Mouse (Mus musculus) heart, postnatal 0 days (tissue): ENCODE measurements around the gene Podn. TPM values are rescaled to one million over a fixed set of nuclear protein-coding genes. Genes with fewer than 3 reads are reported as not detected.
"Not testable (repeated sequence)": the region's sequence is repeated elsewhere in the genome, so short reads cannot be mapped to it uniquely, and the experiment has no call there.

ENCODE experiments used
- ATAC-seq: fragments of 200-750 bp; cut with Nextera tagmentation; 2 replicates; pipeline ENCODE4 v1.8.0; 2017; ENCODE audit warnings: low read depth, moderate number of reproducible peaks, moderate library complexity; ENCODE audit not compliant: insufficient read depth
- DNase-seq: peaks from one replicate; pipeline ENCODE4 v3.0.0-alpha.2; 2016; ENCODE audit warnings: low spot score
- H3K27ac ChIP-seq: fragments of 300-500 bp; sonication (generic); 2 replicates; pipeline ENCODE4 v1.5.1; 2014; ENCODE audit warnings: low read depth, mild to moderate bottlenecking
- H3K27me3 ChIP-seq: fragments of 300-500 bp; sonication (generic); 2 replicates; pipeline ENCODE4 v1.6.1; 2014; ENCODE audit warnings: low read length, mixed read lengths; ENCODE audit not compliant: control insufficient read depth, insufficient read depth
- H3K36me3 ChIP-seq: fragments of 300-500 bp; sonication (generic); replicated peaks from 2 replicates; pipeline ENCODE4 v1.6.1; 2014; ENCODE audit warnings: low read length, mixed read lengths; ENCODE audit not compliant: control insufficient read depth, insufficient read depth
- H3K4me1 ChIP-seq: fragments of 300-500 bp; sonication (generic); 2 replicates; pipeline ENCODE4 v1.6.1; 2014; ENCODE audit warnings: antibody characterized with exemption; ENCODE audit not compliant: control insufficient read depth, insufficient read depth
- H3K4me2 ChIP-seq: fragments of 300-500 bp; sonication (generic); 2 replicates; pipeline ENCODE4 v1.6.1; 2014; ENCODE audit warnings: low read depth, mild to moderate bottlenecking, low read length, moderate library complexity
- H3K4me3 ChIP-seq: fragments of 300-500 bp; sonication (generic); 2 replicates; pipeline ENCODE4 v1.5.1; 2014; ENCODE audit warnings: low read depth, low read length
- H3K9ac ChIP-seq: fragments of 300-500 bp; sonication (generic); replicated peaks from 2 replicates; pipeline ENCODE4 v1.6.1; 2014; ENCODE audit warnings: low read depth, low read length, mixed read lengths
- H3K9me3 ChIP-seq: fragments of 300-500 bp; sonication (generic); replicated peaks from 2 replicates; pipeline ENCODE4 v1.6.1; 2016; ENCODE audit warnings: low read length; ENCODE audit not compliant: control insufficient read depth
- CTCF ChIP-seq: IDR thresholded peaks from 2 replicates; pipeline ENCODE4 v1.5.1; 2016; ENCODE audit warnings: antibody characterized with exemption, control low read depth, low read depth
- EP300 ChIP-seq: IDR thresholded peaks from 2 replicates; pipeline ENCODE4 v1.6.1; 2016; ENCODE audit warnings: antibody characterized with exemption, low read depth
- WGBS: fragments of 180-500 bp; shearing (Covaris S2); extraction: QIAGEN DNeasy Blood & Tissue Kit; methylation state at CpG from one replicate; pipeline ENCODE4 v1.1.7; 2014; 5-methylcytosine and 5-hydroxymethylcytosine counted together
- polyA plus RNA-seq: library from polyadenylated mRNA; unstranded; fragments of >200 nt; fragmentation: Nextera tagmentation; extraction: Ambion mirVana; gene quantifications from 2 replicates; pipeline ENCODE4 v1.2.1, GENCODE M21; 2015
- total RNA-seq: library from RNA; depleted of rRNA; stranded (reverse); fragments of >200 nt; gene quantifications from 2 replicates; pipeline ENCODE4 v1.2.3, GENCODE M21; 2014; ENCODE audit warnings: low replicate concordance; rRNA removed

The Podn gene
- 2.3 and 5.0 TPM in 2 replicates for total RNA-seq
- 0.53 and 0.92 TPM in 2 replicates for polyA plus RNA-seq

- H3K4me2 ChIP-seq: no peak within 1 kb of the TSS
- DNase-seq: no peak
- H3K4me1 ChIP-seq: no peaks in the 10 kb centered on the region
- H3K9me3 ChIP-seq: no peaks in the 10 kb centered on the region
- no peak within 1 kb of the TSS for H3K4me3 ChIP-seq
- H3K27ac ChIP-seq: no peak within 1 kb of the TSS
- no peak for ATAC-seq
- peaks cover 15% of the 10 kb centered on the region; the same call in 1 of the 2 replicates for H3K36me3 ChIP-seq
- no peak within 1 kb of the TSS for H3K9ac ChIP-seq
- TF ChIP-seq EP300 (no peak), CTCF (no peak)
- H3K27me3 ChIP-seq: no peaks in the 10 kb centered on the region
- 76% methylated on average over 4 of the region's 4 CpGs for WGBS
Observed at GRCm38 (mm10) chr4:108096345-108096744, at the start of gene Podn. Gene Podn, minus strand, starts transcription at chr4:108096445.

GRCm38 (mm10) chr4:108145554-108145953 is 49.3 kb upstream of the Podn start:
- not testable (repeated sequence) for ATAC-seq, H3K4me2 ChIP-seq, H3K4me3 ChIP-seq, H3K27ac ChIP-seq, H3K9me3 ChIP-seq, H3K27me3 ChIP-seq, DNase-seq, H3K4me1 ChIP-seq, H3K36me3 ChIP-seq, H3K9ac ChIP-seq
- WGBS: 44% methylated on average over 3 of the region's 3 CpGs

- H3K27me3 ChIP-seq: no peaks in the 10 kb centered on the region
- no peaks in the 10 kb centered on the region for H3K36me3 ChIP-seq
- DNase-seq (no peak), ATAC-seq (no peak)
- no peak within 1 kb of the TSS for H3K4me3 ChIP-seq
- no peak within 1 kb of the TSS for H3K27ac ChIP-seq
- WGBS: 82% methylated on average over 1 of the region's 1 CpGs
- peaks cover 5% of the 10 kb centered on the region; the same call in 1 of the 2 replicates for H3K9me3 ChIP-seq
- H3K4me1 ChIP-seq: no peaks in the 10 kb centered on the region
- no peak for TF ChIP-seq EP300
- no peak for TF ChIP-seq CTCF
- no peak within 1 kb of the TSS for H3K9ac ChIP-seq
- H3K4me2 ChIP-seq: no peak within 1 kb of the TSS
Observed at GRCm38 (mm10) chr4:108144880-108145279, 48.6 kb upstream of the Podn start, which contains the start of gene Scp2. Gene Scp2, minus strand, starts transcription at chr4:108144998.

GRCm38 (mm10) chr4:108143778-108144177 is 47.5 kb upstream of the Podn start:
- H3K27me3 ChIP-seq: no peaks in the 10 kb centered on the region
- H3K9me3 ChIP-seq: peaks cover 5% of the 10 kb centered on the region; the same call in 1 of the 2 replicates
- H3K4me2 ChIP-seq: no peak overlapping the region
- no peaks in the 10 kb centered on the region for H3K4me1 ChIP-seq
- ATAC-seq: no peak
- no peak overlapping the region for H3K27ac ChIP-seq
- no peaks in the 10 kb centered on the region for H3K36me3 ChIP-seq
- no peak for DNase-seq
- no peak overlapping the region for H3K4me3 ChIP-seq
- no peak overlapping the region for H3K9ac ChIP-seq
- TF ChIP-seq CTCF (no peak), EP300 (no peak)

- H3K27me3 ChIP-seq, DNase-seq, H3K9me3 ChIP-seq, H3K27ac ChIP-seq, H3K4me2 ChIP-seq, H3K36me3 ChIP-seq, H3K9ac ChIP-seq, H3K4me3 ChIP-seq, H3K4me1 ChIP-seq, ATAC-seq: not testable (repeated sequence)
- peak; percentile 7; the same call in 1 of the 2 replicates for TF ChIP-seq CTCF
- WGBS: 73% methylated on average over 2 of the region's 2 CpGs
Observed at GRCm38 (mm10) chr4:108143178-108143577, 46.9 kb upstream of the Podn start.

- no peaks in the 10 kb centered on the region for H3K4me1 ChIP-seq
- WGBS: 73% methylated on average over 5 of the region's 5 CpGs
- no peaks in the 10 kb centered on the region for H3K36me3 ChIP-seq
- no peak overlapping the region for H3K9ac ChIP-seq
- DNase-seq (no peak), ATAC-seq (no peak)
- H3K4me3 ChIP-seq: no peak overlapping the region
- H3K4me2 ChIP-seq: no peak overlapping the region
- no peak overlapping the region for H3K27ac ChIP-seq
- H3K9me3 ChIP-seq: no peaks in the 10 kb centered on the region
- H3K27me3 ChIP-seq: no peaks in the 10 kb centered on the region
- no peak for TF ChIP-seq EP300
- no peak for TF ChIP-seq CTCF
Observed at GRCm38 (mm10) chr4:108136938-108137337, 40.7 kb upstream of the Podn start.
